Comparison of ENCODE assay signal across 16 mouse cellular contexts in genomic region chr9:86981551-86981950, GRCm38 (mm10). TPM values are rescaled to one million over a fixed set of nuclear protein-coding genes. Genes with fewer than 3 reads are reported as not detected.
DNase-seq lines count a peak whose midpoint lies in the region; ATAC-seq and TF ChIP-seq lines count a peak whose summit lies in the region.
"Had no signal": no experiment of that assay in that cellular context is flagged by ENCODE, and none has a peak within 500 bp of the region (broad histone marks: within the 10 kb centered on the region; RNA-seq: fewer than 3 reads in every experiment).

No protein-coding gene starts in this region.

- WGBS in forebrain, embryonic 11.5 days = 21% methylated on average over 10 of the region's 10 CpGs
- whole genome bisulfite sequencing in forebrain, embryonic 10.5 days = 16% methylated on average over 10 of the region's 10 CpGs
- 23% methylated on average over 10 of the region's 10 CpGs for WGBS in lung, embryonic 14.5 days
- 8% methylated on average over 10 of the region's 10 CpGs for WGBS in limb, embryonic 13.5 days

- no peak overlapping the region for H3K9ac ChIP-seq in forebrain, embryonic 11.5 days (ENCODE audit: low read length)
- no peak overlapping the region for H3K9ac ChIP-seq in lung, embryonic 14.5 days
- H3K9ac ChIP-seq in limb, embryonic 13.5 days = no peak overlapping the region

- H3K9me3 ChIP-seq in forebrain, embryonic 11.5 days (ENCODE audit: control insufficient read depth, low read length) = no peaks in the 10 kb centered on the region
- no peaks in the 10 kb centered on the region for H3K9me3 ChIP-seq in forebrain, embryonic 10.5 days
- no peaks in the 10 kb centered on the region for H3K9me3 ChIP-seq in lung, embryonic 14.5 days (ENCODE audit: low read depth, low read length)
- H3K9me3 ChIP-seq in limb, embryonic 13.5 days = no peaks in the 10 kb centered on the region

- DNase-seq in forebrain, embryonic 11.5 days (ENCODE audit: low spot score) = no peak
- no peak for DNase-seq in forebrain, embryonic 10.5 days (ENCODE audit: extremely low spot score, low spot score)
- DNase-seq in lung, embryonic 14.5 days = no peak
- no peak for DNase-seq in lung, postnatal 25 days (ENCODE audit: low spot score)
- DNase-seq in R1 (ENCODE audit: low read depth, low spot score) = peak; percentile 16
- no peak for DNase-seq in adrenal gland, adult 18-20 months (ENCODE audit: low spot score in 2 of 2)
- DNase-seq: adrenal gland, postnatal 14 days; kidney, adult 18-20 months; lung, postnatal 4 days; retina, postnatal 1 day; thymus, adult 2 months had no signal

- no peaks in the 10 kb centered on the region for H3K36me3 ChIP-seq in forebrain, embryonic 11.5 days (ENCODE audit: control insufficient read depth, insufficient read depth, low read length)
- no peaks in the 10 kb centered on the region for H3K36me3 ChIP-seq in forebrain, embryonic 10.5 days (replicated peaks)
- no peaks in the 10 kb centered on the region for H3K36me3 ChIP-seq in lung, embryonic 14.5 days (ENCODE audit: insufficient read depth)
- no peaks in the 10 kb centered on the region for H3K36me3 ChIP-seq in limb, embryonic 13.5 days

- H3K27ac ChIP-seq in forebrain, embryonic 11.5 days (ENCODE audit: low read depth, low read length) = no peak overlapping the region
- H3K27ac ChIP-seq in forebrain, embryonic 10.5 days = no peak overlapping the region
- no peak overlapping the region for H3K27ac ChIP-seq in lung, embryonic 14.5 days (ENCODE audit: low read depth)
- H3K27ac ChIP-seq in limb, embryonic 13.5 days = no peak overlapping the region

- H3K4me3 ChIP-seq in forebrain, embryonic 11.5 days (ENCODE audit: low read depth, low read length) = no peak overlapping the region
- H3K4me3 ChIP-seq in forebrain, embryonic 10.5 days = no peak overlapping the region
- H3K4me3 ChIP-seq in lung, embryonic 14.5 days (ENCODE audit: low read depth, low read length) = no peak overlapping the region
- H3K4me3 ChIP-seq in limb, embryonic 13.5 days = no peak overlapping the region
- H3K4me3 ChIP-seq: myocyte had no signal

- H3K27me3 ChIP-seq in forebrain, embryonic 11.5 days (ENCODE audit: control insufficient read depth, insufficient read depth, low read length) = no peaks in the 10 kb centered on the region
- H3K27me3 ChIP-seq in forebrain, embryonic 10.5 days (ENCODE audit: poor library complexity, severe bottlenecking) = no peaks in the 10 kb centered on the region
- no peaks in the 10 kb centered on the region for H3K27me3 ChIP-seq in lung, embryonic 14.5 days (ENCODE audit: insufficient read depth, low read length)
- no peaks in the 10 kb centered on the region for H3K27me3 ChIP-seq in limb, embryonic 13.5 days

- H3K4me1 ChIP-seq in forebrain, embryonic 11.5 days (replicated peaks; ENCODE audit: control insufficient read depth, insufficient read depth, low read length) = no peaks in the 10 kb centered on the region
- peaks cover 7% of the 10 kb centered on the region for H3K4me1 ChIP-seq in forebrain, embryonic 10.5 days
- no peaks in the 10 kb centered on the region for H3K4me1 ChIP-seq in lung, embryonic 14.5 days (ENCODE audit: insufficient read depth)
- peaks cover 5% of the 10 kb centered on the region; the same call in 1 of the 2 replicates for H3K4me1 ChIP-seq in limb, embryonic 13.5 days

- TF ChIP-seq CTCF in lung, embryonic 14.5 days (IDR thresholded peaks at IDR 0.05; ENCODE audit: low read depth) = no peak

- 0 out of 2 replicates have a peak, but pooled peaks have one; percentile 12 for ATAC-seq in forebrain, embryonic 11.5 days (replicated peaks; ENCODE audit: low FRiP score)
- no peak for ATAC-seq in lung, embryonic 14.5 days (ENCODE audit: insufficient read depth)
- ATAC-seq in limb, embryonic 13.5 days (ENCODE audit: low FRiP score, low read depth) = no peak
- ATAC-seq in monocyte, adult 5-6 weeks (replicated peaks; ENCODE audit: insufficient number of reproducible peaks, low FRiP score, low TSS enrichment, poor library complexity, severe bottlenecking) = no peak
- ATAC-seq: Patski had no signal

- no peak overlapping the region for H3K4me2 ChIP-seq in forebrain, embryonic 11.5 days (ENCODE audit: low read depth, low read length, severe bottlenecking)
- peak overlapping the region; percentile 13; the same call in 1 of the 2 replicates for H3K4me2 ChIP-seq in lung, embryonic 14.5 days
- peak overlapping the region; percentile 41 for H3K4me2 ChIP-seq in limb, embryonic 13.5 days (replicated peaks)

RNA-seq across cellular contexts. Expression of gene Ripply2, which starts 33.8 kb away (rescaled TPM):
- 1.7 and 1.9 TPM in 2 replicates for polyA plus RNA-seq in forebrain, embryonic 11.5 days (2014; fragmentation: Nextera tagmentation; extraction: Ambion mirVana)
- 0.60 and 0.87 TPM in 2 replicates for polyA plus RNA-seq in forebrain, embryonic 10.5 days (2016; fragmentation: Nextera tagmentation; extraction: Ambion mirVana)
- polyA plus RNA-seq in lung, embryonic 14.5 days (2014; fragmentation: Nextera tagmentation; extraction: Ambion mirVana) = not detected in 2 replicates
- polyA plus RNA-seq in limb, embryonic 13.5 days (2015; fragmentation: Nextera tagmentation; extraction: Ambion mirVana) = not detected in 2 replicates
- total RNA-seq in monocyte, adult 5-6 weeks (2017) = not detected in 3 replicates
- under 1 TPM; 0.83 to 0.93 TPM for total RNA-seq in adrenal gland, adult 18-20 months (2021)
- total RNA-seq: adrenal gland, postnatal 14 days; gastrocnemius, postnatal 4 days had no signal
- polyA plus RNA-seq: myocyte, Patski had no signal

RNA-seq across cellular contexts. Expression of gene Cyb5r4, which starts 40.3 kb away (rescaled TPM):
- polyA plus RNA-seq in forebrain, embryonic 11.5 days (2014; fragmentation: Nextera tagmentation; extraction: Ambion mirVana) = 105 and 110 TPM in 2 replicates
- 97.1 and 97.9 TPM in 2 replicates for polyA plus RNA-seq in forebrain, embryonic 10.5 days (2016; fragmentation: Nextera tagmentation; extraction: Ambion mirVana)
- polyA plus RNA-seq in lung, embryonic 14.5 days (2014; fragmentation: Nextera tagmentation; extraction: Ambion mirVana) = 50.1 and 50.2 TPM in 2 replicates
- 44.9 and 47.3 TPM in 2 replicates for polyA plus RNA-seq in limb, embryonic 13.5 days (2015; fragmentation: Nextera tagmentation; extraction: Ambion mirVana)
- 132 to 205 TPM (median 190 TPM) in 3 replicates for total RNA-seq in monocyte, adult 5-6 weeks (2017)
- total RNA-seq in adrenal gland, adult 18-20 months (2021) = 10 to 100 TPM; 37.0 to 41.4 TPM
